Mouse (Mus musculus) liver, embryonic 14.5 days (tissue): ENCODE data around the gene Moap1.

Experiments used
- CTCF ChIP-seq: IDR thresholded peaks from 2 replicates; pipeline ENCODE4 v1.5.1; 2016; ENCODE audit warnings: antibody characterized with exemption, low read depth, control low read depth
- EP300 ChIP-seq: IDR thresholded peaks from 2 replicates; pipeline ENCODE4 v1.6.1; 2016; ENCODE audit warnings: antibody characterized with exemption, low read depth

GRCm38 (mm10) chr12:102757689-102758402, 14.4 kb upstream of the Moap1 start, which contains the start of the genes Gm28051, Gon7 and Ubr7:
- TF ChIP-seq EP300 (no peak), CTCF (peak; percentile 71)
